In genomic region chr7:27364379-27364778, GRCm38 (mm10) we compare ENCODE assay signal across 13 mouse cellular contexts. TPM values are rescaled to one million over a fixed set of nuclear protein-coding genes. Genes with fewer than 3 reads are reported as not detected.
DNase-seq lines count a peak whose midpoint lies in the region; ATAC-seq and TF ChIP-seq lines count a peak whose summit lies in the region.
"Had no signal": no experiment of that assay in that cellular context is flagged by ENCODE, and none has a peak within 500 bp of the region (broad histone marks: within the 10 kb centered on the region; RNA-seq: fewer than 3 reads in every experiment).

No protein-coding gene starts in this region.

- ATAC-seq in hindbrain, embryonic 13.5 days (ENCODE audit: low FRiP score): no peak
- no peak for ATAC-seq in hindbrain, embryonic 11.5 days (ENCODE audit: low FRiP score)
- no peak for ATAC-seq in neural tube, embryonic 11.5 days (ENCODE audit: insufficient read depth, low FRiP score, low TSS enrichment)
- ATAC-seq in neural tube, embryonic 15.5 days (ENCODE audit: low FRiP score): no peak
- no peak for ATAC-seq in stomach, postnatal 0 days (ENCODE audit: low FRiP score, low TSS enrichment)
- ATAC-seq: forebrain, postnatal 0 days had no signal

- peaks cover 20% of the 10 kb centered on the region for H3K36me3 ChIP-seq in hindbrain, embryonic 13.5 days
- H3K36me3 ChIP-seq in hindbrain, embryonic 11.5 days (ENCODE audit: control insufficient read depth, insufficient read depth, low read length): no peaks in the 10 kb centered on the region
- no peaks in the 10 kb centered on the region for H3K36me3 ChIP-seq in neural tube, embryonic 11.5 days (ENCODE audit: control insufficient read depth, insufficient read depth, low read length)
- H3K36me3 ChIP-seq in neural tube, embryonic 15.5 days: peaks cover 22% of the 10 kb centered on the region
- H3K36me3 ChIP-seq in stomach, postnatal 0 days (ENCODE audit: control insufficient read depth, insufficient read depth, low read length): no peaks in the 10 kb centered on the region

- H3K9ac ChIP-seq in hindbrain, embryonic 13.5 days: no peak overlapping the region
- no peak overlapping the region for H3K9ac ChIP-seq in hindbrain, embryonic 11.5 days (ENCODE audit: low read depth, low read length)
- no peak overlapping the region for H3K9ac ChIP-seq in neural tube, embryonic 11.5 days (ENCODE audit: low read length)
- no peak overlapping the region for H3K9ac ChIP-seq in neural tube, embryonic 15.5 days (replicated peaks)
- peak overlapping the region; percentile 31; the same call in 1 of the 2 replicates for H3K9ac ChIP-seq in stomach, postnatal 0 days (ENCODE audit: low read length)
- H3K9ac ChIP-seq: forebrain, postnatal 0 days; hindbrain, embryonic 15.5 days; liver, embryonic 14.5 days had no signal

- no peak for TF ChIP-seq CTCF in stomach, postnatal 0 days (IDR thresholded peaks at IDR 0.05; ENCODE audit: low read depth)

- peaks cover 16% of the 10 kb centered on the region for H3K4me1 ChIP-seq in hindbrain, embryonic 13.5 days (replicated peaks)
- H3K4me1 ChIP-seq in hindbrain, embryonic 11.5 days (replicated peaks; ENCODE audit: control insufficient read depth, insufficient read depth, low read length): no peaks in the 10 kb centered on the region; the same call in none of the 2 replicates
- H3K4me1 ChIP-seq in neural tube, embryonic 11.5 days (ENCODE audit: control insufficient read depth, insufficient read depth, low read length): no peaks in the 10 kb centered on the region
- H3K4me1 ChIP-seq in neural tube, embryonic 15.5 days: peaks cover 4% of the 10 kb centered on the region
- H3K4me1 ChIP-seq in stomach, postnatal 0 days (replicated peaks; ENCODE audit: control insufficient read depth, insufficient read depth): no peaks in the 10 kb centered on the region

- no peak overlapping the region for H3K27ac ChIP-seq in hindbrain, embryonic 13.5 days
- H3K27ac ChIP-seq in hindbrain, embryonic 11.5 days (ENCODE audit: low read depth, low read length): no peak overlapping the region
- H3K27ac ChIP-seq in neural tube, embryonic 11.5 days (ENCODE audit: low read depth, low read length): no peak overlapping the region
- H3K27ac ChIP-seq in neural tube, embryonic 15.5 days (replicated peaks): no peak overlapping the region
- no peak overlapping the region for H3K27ac ChIP-seq in stomach, postnatal 0 days (replicated peaks)
- H3K27ac ChIP-seq: hindbrain, embryonic 15.5 days; liver, embryonic 14.5 days had no signal

- DNase-seq in cerebellum, postnatal 25 days: peak; percentile 35 to 50
- DNase-seq in cerebellum, adult 11-12 months: no peak
- DNase-seq in hindbrain, embryonic 11.5 days (ENCODE audit: low spot score): no peak
- no peak for DNase-seq in neural tube, embryonic 11.5 days (ENCODE audit: low spot score)
- DNase-seq in stomach, postnatal 0 days (ENCODE audit: low spot score): no peak
- no peak for DNase-seq in gastrocnemius, postnatal 14 days
- DNase-seq: forebrain, postnatal 0 days; layer of hippocampus, adult 9-11 months had no signal

- intact Hi-C loops in gastrocnemius, postnatal 14 days (cut with DNase I; ENCODE audit: low total_unique reads): no loop called here

- H3K9me3 ChIP-seq in hindbrain, embryonic 13.5 days: no peaks in the 10 kb centered on the region
- H3K9me3 ChIP-seq in hindbrain, embryonic 11.5 days (ENCODE audit: control insufficient read depth, low read length): no peaks in the 10 kb centered on the region
- H3K9me3 ChIP-seq in neural tube, embryonic 11.5 days (ENCODE audit: control insufficient read depth, low read length): no peaks in the 10 kb centered on the region
- no peaks in the 10 kb centered on the region for H3K9me3 ChIP-seq in neural tube, embryonic 15.5 days (replicated peaks)
- no peaks in the 10 kb centered on the region for H3K9me3 ChIP-seq in stomach, postnatal 0 days (ENCODE audit: control insufficient read depth, low read length)
- H3K9me3 ChIP-seq: hindbrain, embryonic 15.5 days had no signal

- H3K4me2 ChIP-seq in hindbrain, embryonic 13.5 days: no peak overlapping the region
- no peak overlapping the region for H3K4me2 ChIP-seq in hindbrain, embryonic 11.5 days (replicated peaks; ENCODE audit: low read depth, low read length)
- no peak overlapping the region for H3K4me2 ChIP-seq in neural tube, embryonic 11.5 days (ENCODE audit: low read depth)
- no peak overlapping the region for H3K4me2 ChIP-seq in neural tube, embryonic 15.5 days
- H3K4me2 ChIP-seq in stomach, postnatal 0 days (replicated peaks; ENCODE audit: low read depth): no peak overlapping the region
- H3K4me2 ChIP-seq: hindbrain, embryonic 15.5 days had no signal

- TF ChIP-seq EP300 in stomach, postnatal 0 days (optimal IDR thresholded peaks at IDR 0.05): no peak

- WGBS in hindbrain, embryonic 13.5 days: 2% methylated on average over 29 of the region's 29 CpGs
- 4% methylated on average over 29 of the region's 29 CpGs for WGBS in hindbrain, embryonic 11.5 days
- WGBS in neural tube, embryonic 11.5 days: 3% methylated on average over 29 of the region's 29 CpGs
- 8% methylated on average over 29 of the region's 29 CpGs for WGBS in neural tube, embryonic 15.5 days
- WGBS in stomach, postnatal 0 days: 6% methylated on average over 29 of the region's 29 CpGs

- peak overlapping the region; percentile 4; the same call in 1 of the 2 replicates for H3K4me3 ChIP-seq in hindbrain, embryonic 13.5 days
- no peak overlapping the region for H3K4me3 ChIP-seq in hindbrain, embryonic 11.5 days (ENCODE audit: low read depth, low read length)
- H3K4me3 ChIP-seq in neural tube, embryonic 11.5 days (ENCODE audit: low read depth, low read length): peak overlapping the region; percentile 6; the same call in 1 of the 2 replicates
- no peak overlapping the region for H3K4me3 ChIP-seq in neural tube, embryonic 15.5 days (replicated peaks)
- H3K4me3 ChIP-seq in stomach, postnatal 0 days (ENCODE audit: low read depth, low read length): 0 out of 2 replicates have a peak overlapping the region, but pooled peaks have one; percentile 8
- H3K4me3 ChIP-seq: hindbrain, embryonic 15.5 days; myocyte had no signal

- peaks cover 81% of the 10 kb centered on the region for H3K27me3 ChIP-seq in hindbrain, embryonic 13.5 days
- H3K27me3 ChIP-seq in hindbrain, embryonic 11.5 days (ENCODE audit: control insufficient read depth, insufficient read depth, low read length): peaks cover 70% of the 10 kb centered on the region
- H3K27me3 ChIP-seq in neural tube, embryonic 11.5 days (ENCODE audit: control insufficient read depth, insufficient read depth, low read length): peaks cover 70% of the 10 kb centered on the region
- peaks cover 76% of the 10 kb centered on the region for H3K27me3 ChIP-seq in neural tube, embryonic 15.5 days (replicated peaks)
- peaks cover 8% of the 10 kb centered on the region; the same call in 1 of the 2 replicates for H3K27me3 ChIP-seq in stomach, postnatal 0 days (ENCODE audit: control insufficient read depth, insufficient read depth, low read length)

RNA-seq across cellular contexts. Expression of gene Gm20479, which starts 7.2 kb away (rescaled TPM):
- polyA plus RNA-seq in hindbrain, embryonic 13.5 days (2015; fragmentation: Nextera tagmentation; extraction: Ambion mirVana): not detected in 2 replicates
- 0.33 and 0.57 TPM in 2 replicates for polyA plus RNA-seq in hindbrain, embryonic 11.5 days (2014; fragmentation: Nextera tagmentation; extraction: Ambion mirVana)
- polyA plus RNA-seq in neural tube, embryonic 11.5 days (2014; fragmentation: Nextera tagmentation; extraction: Ambion mirVana): not detected in 2 replicates
- polyA plus RNA-seq in neural tube, embryonic 15.5 days (2015; fragmentation: Nextera tagmentation; extraction: Ambion mirVana): not detected in 2 replicates
- 0.28 and 0.57 TPM in 2 replicates for polyA plus RNA-seq in stomach, postnatal 0 days (2015; fragmentation: Nextera tagmentation; extraction: Ambion mirVana)
- under 1 TPM in 1 of 2 experiments, not detected in 1; 0.90 TPM for total RNA-seq in gastrocnemius, postnatal 14 days (2021)
- total RNA-seq: forebrain, postnatal 0 days had no signal
- polyA plus RNA-seq: forebrain, postnatal 0 days; hindbrain, embryonic 15.5 days had no signal

RNA-seq across cellular contexts. Expression of gene Shkbp1, which starts 8.6 kb away (rescaled TPM):
- polyA plus RNA-seq in hindbrain, embryonic 13.5 days (2015; fragmentation: Nextera tagmentation; extraction: Ambion mirVana): 61.8 and 62.5 TPM in 2 replicates
- 51.5 and 56.7 TPM in 2 replicates for polyA plus RNA-seq in hindbrain, embryonic 11.5 days (2014; fragmentation: Nextera tagmentation; extraction: Ambion mirVana)
- 52.8 and 55.2 TPM in 2 replicates for polyA plus RNA-seq in neural tube, embryonic 11.5 days (2014; fragmentation: Nextera tagmentation; extraction: Ambion mirVana)
- 28.9 and 33.4 TPM in 2 replicates for polyA plus RNA-seq in neural tube, embryonic 15.5 days (2015; fragmentation: Nextera tagmentation; extraction: Ambion mirVana)
- 26.3 and 27.3 TPM in 2 replicates for polyA plus RNA-seq in stomach, postnatal 0 days (2015; fragmentation: Nextera tagmentation; extraction: Ambion mirVana)
- total RNA-seq in gastrocnemius, postnatal 14 days (2021): 1 to 10 TPM; 3.5 to 5.3 TPM

RNA-seq across cellular contexts. Expression of gene Ltbp4, which starts 26.9 kb away (rescaled TPM):
- polyA plus RNA-seq in hindbrain, embryonic 13.5 days (2015; fragmentation: Nextera tagmentation; extraction: Ambion mirVana): 5.4 and 6.0 TPM in 2 replicates
- polyA plus RNA-seq in hindbrain, embryonic 11.5 days (2014; fragmentation: Nextera tagmentation; extraction: Ambion mirVana): 2.4 and 3.9 TPM in 2 replicates
- 7.0 and 8.0 TPM in 2 replicates for polyA plus RNA-seq in neural tube, embryonic 11.5 days (2014; fragmentation: Nextera tagmentation; extraction: Ambion mirVana)
- polyA plus RNA-seq in neural tube, embryonic 15.5 days (2015; fragmentation: Nextera tagmentation; extraction: Ambion mirVana): 10.7 and 17.8 TPM in 2 replicates
- 81.0 and 94.8 TPM in 2 replicates for polyA plus RNA-seq in stomach, postnatal 0 days (2015; fragmentation: Nextera tagmentation; extraction: Ambion mirVana)
- total RNA-seq in gastrocnemius, postnatal 14 days (2021): 100 to 1,000 TPM; 122 to 151 TPM

Comparison
In these comparisons a context has a peak if more than half of its experiments do, and no peak if none do; other contexts are left out.
1. DNase-seq: peak in cerebellum, postnatal 25 days (2 of 2); none in cerebellum, adult 11-12 months (single experiment), hindbrain, embryonic 11.5 days (single experiment), neural tube, embryonic 11.5 days (single experiment), stomach, postnatal 0 days (single experiment) and gastrocnemius, postnatal 14 days (single experiment).
2. H3K4me3 ChIP-seq: peak in hindbrain, embryonic 13.5 days (single experiment), neural tube, embryonic 11.5 days (single experiment) and stomach, postnatal 0 days (single experiment); none in hindbrain, embryonic 11.5 days (single experiment) and neural tube, embryonic 15.5 days (single experiment).